Mouse (Mus musculus): ENCODE measurements around the gene Ube2h. TPM values are rescaled to one million over a fixed set of nuclear protein-coding genes. Genes with fewer than 3 reads are reported as not detected.

The Ube2h gene
- polyA plus RNA-seq, 1 experiment from 2014 or later = 37.7 TPM

DNA sequence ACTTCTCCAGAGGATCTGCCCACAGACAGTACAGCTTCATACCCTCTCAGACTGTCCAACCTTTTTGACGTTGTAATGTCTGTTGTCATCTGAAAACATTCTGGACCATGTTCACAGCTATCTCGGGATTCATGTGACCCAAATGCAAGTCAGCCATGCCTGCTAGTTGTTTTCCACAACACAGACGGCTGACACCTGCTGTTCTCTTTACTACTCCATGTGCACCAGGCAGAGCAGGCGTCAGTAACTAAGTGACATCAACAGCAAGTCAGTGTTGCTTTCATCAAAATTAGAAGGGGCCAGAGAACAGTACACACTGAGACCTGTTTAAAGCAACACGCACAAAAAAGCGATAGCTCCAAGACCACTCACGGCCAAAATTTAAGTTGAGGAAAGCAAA, 36.9 kb downstream of the Ube2h start:
- H3K36me3 ChIP-seq (ENCODE audit: control insufficient read depth, insufficient read depth) = peaks cover 30% of the 10 kb centered on the region

DNA sequence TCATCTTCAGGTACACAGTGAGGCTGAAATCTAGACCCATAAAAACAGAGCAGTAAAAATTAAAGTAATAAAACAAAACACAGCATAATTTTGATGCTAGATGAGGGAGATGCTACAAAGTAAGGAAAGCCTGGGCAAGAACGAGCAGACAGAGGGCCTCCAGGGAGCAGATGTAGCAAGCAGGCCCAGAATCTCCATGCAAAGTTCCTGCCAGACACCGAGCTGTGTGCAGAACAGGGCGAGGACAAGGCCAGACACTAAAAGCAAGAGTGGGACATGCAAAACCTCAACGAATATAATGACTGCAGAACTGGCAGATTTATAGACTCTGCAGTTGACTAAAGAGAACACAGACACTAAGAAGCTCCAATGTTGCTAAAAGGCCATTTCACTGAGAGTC, 38.9 kb downstream of the Ube2h start:
- Histone ChIP-seq H3K27ac (ENCODE audit: low read length) (no peak overlapping the region), H3K4me3 (ENCODE audit: low read depth, low read length) (no peak overlapping the region), H3K27me3 (ENCODE audit: control insufficient read depth, insufficient read depth, low read depth, low read length) (no peaks in the 10 kb centered on the region), H3K4me1 (ENCODE audit: control insufficient read depth, low read depth, low read length) (no peaks in the 10 kb centered on the region), H3K4me2 (ENCODE audit: low read depth, low read length) (no peak overlapping the region), H3K9me3 (replicated peaks; ENCODE audit: control insufficient read depth, low read length) (no peaks in the 10 kb centered on the region), H3K36me3 (ENCODE audit: control insufficient read depth, insufficient read depth) (peaks cover 25% of the 10 kb centered on the region), H3K9ac (ENCODE audit: low read depth, low read length) (no peak overlapping the region)
- ATAC-seq (ENCODE audit: low read depth) = no peak
- 75% methylated on average over 4 of the region's 4 CpGs for WGBS (ENCODE audit: insufficient replicate concordance)

More for the DNA sequence above, 36.9 kb downstream of the Ube2h start:
- no peak for ATAC-seq (ENCODE audit: low read depth)
- Histone ChIP-seq H3K4me2 (ENCODE audit: low read depth, low read length) (no peak overlapping the region), H3K9ac (ENCODE audit: low read depth, low read length) (no peak overlapping the region), H3K27ac (ENCODE audit: low read length) (no peak overlapping the region), H3K9me3 (replicated peaks; ENCODE audit: control insufficient read depth, low read length) (no peaks in the 10 kb centered on the region), H3K4me3 (ENCODE audit: low read depth, low read length) (no peak overlapping the region), H3K4me1 (ENCODE audit: control insufficient read depth, low read depth, low read length) (no peaks in the 10 kb centered on the region), H3K27me3 (ENCODE audit: control insufficient read depth, insufficient read depth, low read depth, low read length) (no peaks in the 10 kb centered on the region)
- WGBS (ENCODE audit: insufficient replicate concordance) = 85% methylated on average over 7 of the region's 7 CpGs

DNA sequence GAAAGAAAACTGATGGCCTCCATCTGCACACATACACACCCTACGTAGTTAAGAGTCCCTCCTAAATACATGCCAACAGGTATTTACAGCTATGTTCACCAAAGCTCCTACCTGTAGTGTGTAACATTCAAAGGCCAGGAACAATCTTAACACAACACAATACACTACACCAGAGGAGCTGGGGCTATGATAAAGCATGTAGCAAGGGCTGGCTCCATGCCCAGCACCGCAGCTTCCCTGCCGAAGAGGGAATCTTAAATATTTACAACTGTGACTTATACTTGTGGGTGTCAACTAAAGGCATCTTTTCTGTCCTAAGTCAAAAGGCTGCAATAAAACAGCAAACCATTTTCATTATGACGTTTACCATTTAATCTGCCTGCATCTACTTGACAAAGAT, 41.3 kb downstream of the Ube2h start:
- no peak overlapping the region for H3K9ac ChIP-seq (ENCODE audit: low read depth, low read length)
- no peak overlapping the region for H3K4me2 ChIP-seq (ENCODE audit: low read depth, low read length)
- H3K4me1 ChIP-seq (ENCODE audit: control insufficient read depth, low read depth, low read length) = no peaks in the 10 kb centered on the region
- no peaks in the 10 kb centered on the region for H3K9me3 ChIP-seq (replicated peaks; ENCODE audit: control insufficient read depth, low read length)
- no peak overlapping the region for H3K4me3 ChIP-seq (ENCODE audit: low read depth, low read length)
- H3K27ac ChIP-seq (ENCODE audit: low read length) = no peak overlapping the region
- peaks cover 37% of the 10 kb centered on the region for H3K36me3 ChIP-seq (ENCODE audit: control insufficient read depth, insufficient read depth)
- WGBS (ENCODE audit: insufficient replicate concordance) = 82% methylated on average over 4 of the region's 4 CpGs
- ATAC-seq (ENCODE audit: low read depth) = no peak
- no peaks in the 10 kb centered on the region for H3K27me3 ChIP-seq (ENCODE audit: control insufficient read depth, insufficient read depth, low read depth, low read length)

DNA sequence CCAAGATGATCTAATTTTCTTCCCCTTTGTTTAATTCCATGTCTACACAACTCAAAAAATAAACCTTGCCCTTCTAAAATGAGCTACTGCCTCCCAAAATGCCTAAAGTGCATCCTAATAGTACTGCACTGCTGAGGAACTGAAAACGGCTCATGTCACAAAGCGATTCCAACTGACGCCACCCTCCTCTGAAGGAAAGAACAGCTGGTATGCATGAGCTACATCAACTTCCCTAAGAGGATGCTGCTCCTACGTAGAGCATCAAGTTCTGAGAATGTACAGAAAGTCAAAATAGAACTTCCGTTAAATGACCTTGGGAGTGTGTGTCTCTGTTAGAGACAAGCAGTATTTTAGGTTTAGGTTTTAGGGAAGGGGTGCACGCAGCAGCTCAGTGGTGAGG, 45.1 kb downstream of the Ube2h start:
- H3K4me1 ChIP-seq (ENCODE audit: control insufficient read depth, low read depth, low read length) = no peaks in the 10 kb centered on the region
- no peaks in the 10 kb centered on the region for H3K9me3 ChIP-seq (replicated peaks; ENCODE audit: control insufficient read depth, low read length)
- H3K27ac ChIP-seq (ENCODE audit: low read length) = no peak overlapping the region
- no peak overlapping the region for H3K9ac ChIP-seq (ENCODE audit: low read depth, low read length)
- WGBS (ENCODE audit: insufficient replicate concordance) = 84% methylated on average over 6 of the region's 6 CpGs
- H3K4me2 ChIP-seq (ENCODE audit: low read depth, low read length) = no peak overlapping the region
- H3K4me3 ChIP-seq (ENCODE audit: low read depth, low read length) = no peak overlapping the region
- peaks cover 28% of the 10 kb centered on the region for H3K36me3 ChIP-seq (ENCODE audit: control insufficient read depth, insufficient read depth)
- no peak for ATAC-seq (ENCODE audit: low read depth)
- H3K27me3 ChIP-seq (ENCODE audit: control insufficient read depth, insufficient read depth, low read depth, low read length) = no peaks in the 10 kb centered on the region

DNA sequence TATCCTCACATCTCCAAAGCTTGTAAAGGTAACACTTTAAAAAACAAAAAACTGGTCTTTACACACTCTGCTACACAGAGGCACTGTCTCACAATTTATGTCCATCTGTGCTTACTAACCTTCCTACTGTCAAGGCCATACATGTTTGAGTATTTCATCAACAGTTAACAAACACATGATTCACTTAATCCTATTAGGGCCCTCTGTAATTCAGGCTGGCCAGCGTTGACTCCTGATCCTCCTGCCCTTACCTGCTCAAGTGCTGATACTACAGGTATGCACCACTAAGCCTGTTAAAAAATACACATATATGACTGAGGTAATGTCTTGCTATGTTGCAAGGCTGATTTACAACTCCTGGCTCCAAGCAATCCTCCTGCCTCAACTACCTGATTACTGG, 46.4 kb downstream of the Ube2h start:
- H3K9me3 ChIP-seq (replicated peaks; ENCODE audit: control insufficient read depth, low read length) = no peaks in the 10 kb centered on the region
- no peak overlapping the region for H3K4me2 ChIP-seq (ENCODE audit: low read depth, low read length)
- H3K36me3 ChIP-seq (ENCODE audit: control insufficient read depth, insufficient read depth) = peaks cover 26% of the 10 kb centered on the region
- H3K4me3 ChIP-seq (ENCODE audit: low read depth, low read length) = no peak overlapping the region
- H3K9ac ChIP-seq (ENCODE audit: low read depth, low read length) = no peak overlapping the region
- H3K4me1 ChIP-seq (ENCODE audit: control insufficient read depth, low read depth, low read length) = no peaks in the 10 kb centered on the region
- no peak overlapping the region for H3K27ac ChIP-seq (ENCODE audit: low read length)
- no peak for ATAC-seq (ENCODE audit: low read depth)
- H3K27me3 ChIP-seq (ENCODE audit: control insufficient read depth, insufficient read depth, low read depth, low read length) = no peaks in the 10 kb centered on the region
- WGBS (ENCODE audit: insufficient replicate concordance) = 63% methylated on average over 1 of the region's 1 CpGs

DNA sequence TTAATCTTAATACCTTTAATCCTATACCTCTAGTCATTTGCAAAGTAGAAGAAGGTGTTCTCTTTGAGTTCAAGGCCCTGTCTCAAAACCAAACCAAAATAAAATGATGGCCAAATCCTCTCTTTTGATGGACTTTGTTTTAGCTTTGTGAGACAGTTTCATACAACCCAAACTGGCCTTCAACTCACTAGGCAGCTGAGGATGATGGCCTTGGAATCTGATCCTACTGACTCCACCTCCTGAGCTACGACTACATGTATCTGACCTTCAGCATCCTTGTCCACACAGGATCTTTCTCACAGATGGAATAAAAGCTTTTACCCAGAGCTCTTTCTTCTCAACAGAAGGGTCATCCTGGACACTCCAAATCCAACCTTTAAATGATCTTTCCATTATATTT, 48.5 kb downstream of the Ube2h start:
- 70% methylated on average over 1 of the region's 1 CpGs for WGBS (ENCODE audit: insufficient replicate concordance)
- Histone ChIP-seq H3K27me3 (ENCODE audit: control insufficient read depth, insufficient read depth, low read depth, low read length) (no peaks in the 10 kb centered on the region), H3K27ac (ENCODE audit: low read length) (no peak overlapping the region), H3K4me1 (ENCODE audit: control insufficient read depth, low read depth, low read length) (no peaks in the 10 kb centered on the region), H3K4me3 (ENCODE audit: low read depth, low read length) (no peak overlapping the region), H3K9ac (ENCODE audit: low read depth, low read length) (no peak overlapping the region), H3K36me3 (ENCODE audit: control insufficient read depth, insufficient read depth) (peaks cover 30% of the 10 kb centered on the region), H3K4me2 (ENCODE audit: low read depth, low read length) (no peak overlapping the region), H3K9me3 (replicated peaks; ENCODE audit: control insufficient read depth, low read length) (no peaks in the 10 kb centered on the region)
- no peak for ATAC-seq (ENCODE audit: low read depth)

DNA sequence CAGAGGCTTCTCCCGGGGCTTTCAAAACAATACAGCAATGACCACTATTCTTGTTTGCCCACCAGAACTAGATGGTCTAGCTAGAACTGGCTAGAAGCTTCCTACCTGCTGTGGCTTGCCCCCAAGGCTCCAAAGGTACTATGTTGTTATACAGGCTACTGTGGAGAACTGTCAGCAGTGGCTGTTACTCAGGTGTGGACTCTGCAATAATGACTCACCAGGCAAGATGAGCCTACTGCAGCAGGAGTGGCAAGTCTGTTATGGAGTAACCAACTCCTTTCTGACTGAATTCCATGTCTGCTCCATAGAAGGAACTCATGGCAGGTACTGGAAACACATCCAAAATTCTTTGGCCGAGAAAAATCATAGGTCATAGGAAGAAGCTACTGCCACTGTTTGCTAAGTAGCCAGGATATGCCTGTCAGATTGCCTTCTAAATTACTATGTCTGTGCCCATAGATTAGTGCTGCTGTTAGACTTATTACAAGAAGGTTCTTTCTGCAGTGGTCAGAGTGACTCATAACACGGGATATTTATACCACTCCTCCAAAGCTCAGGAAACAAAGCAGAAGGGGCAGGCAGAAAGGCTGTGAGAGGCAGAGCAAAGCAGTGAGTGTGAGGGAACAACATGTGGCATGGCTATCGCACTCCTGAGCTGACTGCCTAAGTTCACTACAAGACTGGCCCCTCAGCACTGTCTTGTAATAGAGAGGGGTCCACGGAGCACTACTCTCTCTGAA, 51.9 kb downstream of the Ube2h start:
- H3K27me3 ChIP-seq (ENCODE audit: control insufficient read depth, insufficient read depth, low read depth, low read length) = no peaks in the 10 kb centered on the region
- no peak overlapping the region for H3K9ac ChIP-seq (ENCODE audit: low read depth, low read length)
- H3K9me3 ChIP-seq (replicated peaks; ENCODE audit: control insufficient read depth, low read length) = no peaks in the 10 kb centered on the region
- 57% methylated on average over 5 of the region's 5 CpGs for WGBS (ENCODE audit: insufficient replicate concordance)
- H3K27ac ChIP-seq (ENCODE audit: low read length) = no peak overlapping the region
- no peak overlapping the region for H3K4me3 ChIP-seq (ENCODE audit: low read depth, low read length)
- peaks cover 7% of the 10 kb centered on the region; the same call in 1 of the 2 replicates for H3K36me3 ChIP-seq (ENCODE audit: control insufficient read depth, insufficient read depth)
- no peak overlapping the region for H3K4me2 ChIP-seq (ENCODE audit: low read depth, low read length)
- no peaks in the 10 kb centered on the region for H3K4me1 ChIP-seq (ENCODE audit: control insufficient read depth, low read depth, low read length)
- ATAC-seq (ENCODE audit: low read depth) = no peak

DNA sequence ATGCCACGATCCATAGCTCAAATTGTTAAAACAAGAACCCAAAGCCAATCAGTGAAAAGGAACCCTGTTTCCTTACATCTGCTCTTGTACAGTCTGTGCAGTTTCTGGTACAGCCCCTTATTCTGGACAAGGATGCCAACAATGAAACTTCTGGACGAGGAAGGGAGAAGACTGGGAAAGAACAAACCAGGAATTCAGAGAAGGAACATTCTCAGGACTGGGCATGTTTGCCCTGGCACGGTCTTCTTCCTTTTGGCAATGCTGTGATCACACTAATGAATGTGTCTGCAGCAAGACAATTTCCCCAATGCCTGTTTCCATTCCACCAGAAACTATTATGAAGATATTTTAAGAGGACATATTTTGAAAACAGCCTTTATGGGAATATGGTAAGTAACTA, 55.6 kb downstream of the Ube2h start:
- Histone ChIP-seq H3K4me1 (ENCODE audit: control insufficient read depth, low read depth, low read length) (no peaks in the 10 kb centered on the region), H3K9me3 (replicated peaks; ENCODE audit: control insufficient read depth, low read length) (no peaks in the 10 kb centered on the region), H3K4me3 (ENCODE audit: low read depth, low read length) (no peak overlapping the region), H3K27me3 (ENCODE audit: control insufficient read depth, insufficient read depth, low read depth, low read length) (no peaks in the 10 kb centered on the region), H3K36me3 (ENCODE audit: control insufficient read depth, insufficient read depth) (peaks cover 7% of the 10 kb centered on the region; the same call in 1 of the 2 replicates), H3K27ac (ENCODE audit: low read length) (no peak overlapping the region), H3K9ac (ENCODE audit: low read depth, low read length) (no peak overlapping the region), H3K4me2 (ENCODE audit: low read depth, low read length) (no peak overlapping the region)
- ATAC-seq (ENCODE audit: low read depth) = no peak
- WGBS (ENCODE audit: insufficient replicate concordance) = 76% methylated on average over 3 of the region's 3 CpGs

DNA sequence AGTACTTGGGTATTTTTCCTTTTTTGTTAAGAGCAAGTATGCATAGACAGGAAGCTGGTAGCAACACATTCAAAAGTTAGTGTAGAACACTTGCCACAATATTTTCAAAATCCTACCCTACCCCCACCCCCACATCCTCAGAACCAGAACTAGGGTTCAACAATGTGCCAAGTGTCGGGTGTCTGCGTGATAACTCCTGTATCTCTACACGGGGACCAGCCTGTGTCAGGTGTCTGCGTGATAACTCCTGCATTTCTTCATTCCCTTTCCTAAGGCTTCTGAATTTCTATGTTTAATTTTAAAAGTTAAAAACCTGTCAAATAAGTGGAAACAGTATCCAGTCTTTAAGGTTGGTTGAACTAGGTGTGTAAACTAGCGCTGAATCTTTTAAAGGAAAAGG, 58.4 kb downstream of the Ube2h start:
- no peak for ATAC-seq (ENCODE audit: low read depth)
- Histone ChIP-seq H3K4me1 (ENCODE audit: control insufficient read depth, low read depth, low read length) (no peaks in the 10 kb centered on the region), H3K9ac (ENCODE audit: low read depth, low read length) (no peak overlapping the region), H3K27me3 (ENCODE audit: control insufficient read depth, insufficient read depth, low read depth, low read length) (no peaks in the 10 kb centered on the region), H3K9me3 (replicated peaks; ENCODE audit: control insufficient read depth, low read length) (no peaks in the 10 kb centered on the region), H3K36me3 (ENCODE audit: control insufficient read depth, insufficient read depth) (no peaks in the 10 kb centered on the region; the same call in 1 of the 2 replicates), H3K4me3 (ENCODE audit: low read depth, low read length) (no peak overlapping the region), H3K4me2 (ENCODE audit: low read depth, low read length) (no peak overlapping the region), H3K27ac (ENCODE audit: low read length) (no peak overlapping the region)
- WGBS (ENCODE audit: insufficient replicate concordance) = 45% methylated on average over 5 of the region's 5 CpGs

Measured in liver, embryonic 16.5 days (tissue).